Mouse (Mus musculus) MEL-GATA-1-ER (cell line): Measurements from ENCODE around the gene Hnrnpll.

Experiments
- DNase-seq: peaks from one replicate; pipeline ENCODE4 v3.0.0-alpha.2; 2012; ENCODE audit warnings: low read depth; ENCODE audit errors: extremely low read depth

Hnrnpll gene

GRCm38 (mm10) chr17:79999631-80000030, 62.5 kb downstream of the Hnrnpll start:
- no peak for DNase-seq

GRCm38 (mm10) chr17:79998986-79999385, 63.1 kb downstream of the Hnrnpll start:
- DNase-seq: no peak

GRCm38 (mm10) chr17:79995091-79995691, 66.9 kb downstream of the Hnrnpll start:
- no peak for DNase-seq

GRCm38 (mm10) chr17:79992114-79992513, 70.0 kb downstream of the Hnrnpll start:
- DNase-seq: no peak

- DNase-seq: no peak
These were observed 70.8 kb downstream of the Hnrnpll start for GRCm38 (mm10) chr17:79991166-79991958.

GRCm38 (mm10) chr17:79990161-79990560, 72.0 kb downstream of the Hnrnpll start:
- no peak for DNase-seq

- no peak for DNase-seq
These were observed 77.7 kb downstream of the Hnrnpll start for GRCm38 (mm10) chr17:79984450-79984849.

GRCm38 (mm10) chr17:79982955-79983529, 79.1 kb downstream of the Hnrnpll start:
- no peak for DNase-seq

- no peak for DNase-seq
These were observed 79.6 kb downstream of the Hnrnpll start for GRCm38 (mm10) chr17:79982548-79982947.

- no peak for DNase-seq
These were observed 80.2 kb downstream of the Hnrnpll start for GRCm38 (mm10) chr17:79981758-79982481.

GRCm38 (mm10) chr17:79981348-79981747, 80.8 kb downstream of the Hnrnpll start:
- DNase-seq: no peak

- no peak for DNase-seq
These were observed 81.6 kb downstream of the Hnrnpll start for GRCm38 (mm10) chr17:79980421-79981120.
